Mouse (Mus musculus) c-Kit-positive CD71-positive TER-119-positive erythroid progenitor cells, embryonic 14.5 days (primary cell): ENCODE measurements around the gene Amigo3.

Experiments used
- DNase-seq: peaks from one replicate; pipeline ENCODE4 v3.0.0-alpha.2; 2013; ENCODE audit warnings: low spot score

Amigo3 gene

DNA sequence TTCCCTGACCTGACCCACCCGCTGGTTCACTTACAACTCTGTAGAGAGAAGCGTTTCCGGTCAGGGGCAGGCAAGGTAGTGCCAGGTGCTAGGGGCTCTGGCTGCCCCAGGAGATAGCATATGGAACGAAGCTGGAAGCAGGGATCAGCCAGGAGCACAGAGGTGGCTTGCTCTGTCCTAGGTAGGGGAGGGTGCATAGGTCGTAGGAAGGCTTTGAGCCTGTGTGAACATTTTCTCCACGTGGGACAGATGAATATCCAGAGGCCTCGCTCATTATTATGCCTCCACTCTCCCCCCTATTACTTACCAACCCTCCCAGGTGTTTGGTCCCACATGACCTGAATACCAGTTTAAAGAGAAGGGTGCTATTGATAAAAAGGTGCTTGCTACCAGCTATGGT lies 548 bp upstream of the Amigo3 start:
- no peak for DNase-seq

DNA sequence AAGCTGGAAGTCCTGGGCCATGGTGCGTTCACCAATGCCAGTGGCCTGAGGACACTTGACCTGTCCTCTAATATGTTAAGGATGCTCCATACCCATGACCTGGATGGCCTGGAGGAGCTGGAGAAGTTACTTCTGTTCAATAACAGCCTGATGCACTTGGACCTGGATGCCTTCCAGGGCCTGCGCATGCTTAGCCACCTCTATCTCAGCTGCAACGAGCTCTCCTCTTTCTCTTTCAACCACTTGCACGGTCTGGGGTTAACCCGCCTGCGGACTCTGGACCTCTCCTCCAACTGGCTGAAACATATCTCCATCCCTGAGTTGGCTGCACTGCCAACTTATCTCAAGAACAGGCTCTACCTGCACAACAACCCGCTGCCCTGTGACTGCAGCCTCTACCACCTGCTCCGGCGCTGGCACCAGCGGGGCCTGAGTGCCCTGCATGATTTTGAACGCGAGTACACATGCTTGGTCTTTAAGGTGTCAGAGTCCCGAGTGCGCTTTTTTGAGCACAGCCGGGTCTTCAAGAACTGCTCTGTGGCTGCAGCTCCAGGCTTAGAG lies 786 bp downstream of the Amigo3 start:
- no peak for DNase-seq

- DNase-seq, result no peak
These were observed 1.5 kb downstream of the Amigo3 start for GRCm38 (mm10) chr9:108054331-108055040.

DNA sequence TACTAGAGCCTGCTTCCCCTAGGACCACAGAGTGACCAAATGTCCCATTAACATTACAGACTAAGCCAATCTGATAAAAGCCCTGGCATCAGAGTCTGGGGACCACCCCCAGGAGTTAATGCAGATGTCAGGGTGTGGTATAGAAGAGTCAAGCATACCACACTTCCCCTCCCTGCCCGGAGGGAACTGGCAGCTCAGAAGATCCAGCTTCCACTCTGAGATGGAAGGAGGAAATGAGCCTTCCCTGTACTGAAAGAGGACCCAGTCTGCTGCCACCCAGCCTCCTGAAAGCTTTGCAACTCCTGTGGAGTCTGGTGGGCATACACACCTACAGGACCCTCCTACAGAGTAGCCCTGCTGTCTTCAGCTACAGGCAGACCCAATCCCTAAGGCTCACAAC lies 2.1 kb downstream of the Amigo3 start:
- DNase-seq, result no peak

DNA sequence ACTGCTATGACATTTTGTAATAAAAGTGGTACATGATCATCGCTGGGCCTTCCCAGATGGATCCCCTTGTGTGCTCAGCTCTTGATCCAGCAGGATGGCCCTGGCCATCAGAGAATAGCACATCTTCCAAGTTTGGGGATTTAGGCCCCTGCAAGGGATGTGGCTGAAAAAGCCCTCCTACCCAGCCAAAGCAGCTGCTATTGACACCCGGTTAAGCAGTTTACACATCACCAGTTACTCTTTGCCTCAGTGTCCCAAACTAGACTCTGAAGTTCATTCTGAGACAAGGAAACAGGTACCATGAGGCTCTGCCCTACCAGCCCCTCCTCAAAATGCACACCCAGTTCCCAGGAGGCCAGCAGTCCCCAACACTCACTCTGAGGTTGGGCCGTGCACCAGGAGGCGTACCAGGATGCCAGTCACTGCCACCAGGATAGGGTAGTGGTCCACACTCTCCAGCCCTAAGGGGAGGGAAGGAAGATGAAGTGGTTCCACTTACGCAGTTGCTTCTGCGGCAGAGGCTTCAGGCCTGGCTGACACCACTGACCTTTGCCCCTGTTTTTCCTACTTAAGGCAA lies 2.8 kb downstream of the Amigo3 start:
- no peak for DNase-seq

- no peak for DNase-seq
These were observed 3.7 kb downstream of the Amigo3 start for GRCm38 (mm10) chr9:108056361-108057261.

DNA sequence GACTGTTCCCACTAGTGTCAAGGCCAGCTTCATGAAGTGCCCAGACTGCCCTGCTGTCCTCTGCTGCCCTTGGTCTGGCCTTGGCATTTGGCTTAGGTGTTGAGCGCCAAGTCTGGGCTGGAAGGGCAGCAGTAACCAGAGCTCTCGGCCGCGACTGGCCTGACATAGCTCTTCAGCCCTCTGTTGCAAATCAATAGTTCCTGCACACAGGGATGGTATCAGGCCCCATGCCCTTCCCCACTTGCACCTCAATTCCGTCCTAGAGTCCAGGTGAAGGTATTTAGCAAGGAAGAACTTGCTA lies 4.3 kb downstream of the Amigo3 start:
- no peak for DNase-seq

DNA sequence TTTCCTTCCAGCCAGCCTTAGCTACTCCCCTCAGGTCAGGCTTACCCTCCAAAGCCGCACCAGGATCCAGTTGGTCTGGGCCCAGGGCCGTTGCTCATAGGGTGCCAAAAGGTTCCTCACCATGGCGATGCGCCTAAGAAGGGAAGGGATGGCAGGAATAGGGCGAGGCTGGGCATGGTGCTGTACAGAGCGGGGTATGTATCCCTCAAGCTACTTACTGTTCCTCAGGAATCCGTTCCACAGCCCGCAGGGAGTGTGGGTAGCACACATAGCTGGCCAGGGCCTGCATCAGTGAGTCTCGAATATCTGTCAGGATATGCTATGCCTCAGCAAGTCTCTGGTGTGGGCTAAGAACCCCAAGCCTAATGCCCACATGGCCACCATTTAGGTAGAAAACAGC lies 5.3 kb downstream of the Amigo3 start:
- no peak for DNase-seq

- no peak for DNase-seq
These were observed 9.2 kb downstream of the Amigo3 start for GRCm38 (mm10) chr9:108062142-108062541.

DNA sequence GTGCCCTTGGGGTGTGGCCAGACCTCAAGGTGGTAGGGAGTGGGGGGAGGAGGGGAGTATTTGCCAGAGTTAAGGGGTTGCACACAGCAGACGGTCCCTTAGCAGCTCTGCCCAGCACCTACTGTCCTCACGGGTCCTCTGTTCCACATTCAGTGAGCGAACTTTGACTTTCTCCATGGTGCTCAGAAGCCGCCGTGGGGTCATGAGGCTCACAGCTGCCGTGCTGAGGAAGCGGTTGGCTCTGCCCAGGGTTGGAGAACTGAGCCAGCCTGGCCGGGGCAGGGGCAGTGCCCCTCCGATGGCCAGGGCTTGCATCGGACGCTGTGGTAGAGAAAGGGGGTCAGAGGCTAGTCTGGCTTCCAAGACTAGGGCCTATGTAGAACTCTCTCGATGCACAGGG lies 10.4 kb downstream of the Amigo3 start:
- no peak for DNase-seq

DNA sequence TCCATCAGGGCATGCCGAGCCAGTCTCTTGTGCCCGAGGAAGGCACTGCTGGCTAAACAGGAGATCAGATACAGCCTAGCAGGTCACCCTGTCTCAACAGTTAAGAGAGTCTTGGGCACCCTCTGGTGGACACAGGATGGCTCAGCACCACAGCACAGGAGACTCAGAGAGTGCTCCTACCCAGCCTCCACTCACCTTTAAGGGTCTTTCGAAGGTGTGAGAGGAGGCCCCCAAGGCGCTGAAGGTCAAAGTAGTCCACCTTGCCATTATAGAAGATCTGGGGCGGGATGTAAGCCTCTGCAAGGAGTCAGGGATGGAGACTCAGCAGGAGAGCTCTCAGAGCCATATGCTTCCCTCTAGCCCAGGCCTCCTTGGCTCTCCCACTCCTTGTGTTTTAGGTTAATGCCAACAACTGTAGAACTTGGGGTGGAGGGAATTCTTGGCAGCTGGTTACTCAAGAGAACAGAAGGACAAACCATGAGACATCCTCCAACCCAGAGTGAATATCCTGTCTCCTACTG lies 12.6 kb downstream of the Amigo3 start:
- peak; percentile 65 for DNase-seq

DNA sequence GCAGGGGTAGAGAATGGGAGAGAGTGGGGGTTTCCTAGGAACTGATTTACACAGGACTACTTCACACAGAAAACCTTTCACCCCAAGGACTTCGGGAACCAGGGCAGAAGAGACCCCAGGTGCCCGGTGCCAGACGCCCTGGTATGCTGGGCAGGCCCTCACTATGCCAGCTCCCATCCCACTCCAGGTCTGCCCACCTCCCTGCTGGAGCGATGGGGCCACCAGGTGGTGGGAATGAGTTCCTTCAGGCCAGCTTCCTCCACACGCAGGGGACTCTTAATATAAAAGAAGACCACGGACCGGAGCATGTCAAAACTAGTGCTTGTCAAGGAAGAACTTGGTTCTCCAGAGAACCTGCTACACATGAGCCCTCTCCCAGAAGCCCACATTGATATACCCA lies 14.2 kb downstream of the Amigo3 start:
- DNase-seq, result no peak

DNA sequence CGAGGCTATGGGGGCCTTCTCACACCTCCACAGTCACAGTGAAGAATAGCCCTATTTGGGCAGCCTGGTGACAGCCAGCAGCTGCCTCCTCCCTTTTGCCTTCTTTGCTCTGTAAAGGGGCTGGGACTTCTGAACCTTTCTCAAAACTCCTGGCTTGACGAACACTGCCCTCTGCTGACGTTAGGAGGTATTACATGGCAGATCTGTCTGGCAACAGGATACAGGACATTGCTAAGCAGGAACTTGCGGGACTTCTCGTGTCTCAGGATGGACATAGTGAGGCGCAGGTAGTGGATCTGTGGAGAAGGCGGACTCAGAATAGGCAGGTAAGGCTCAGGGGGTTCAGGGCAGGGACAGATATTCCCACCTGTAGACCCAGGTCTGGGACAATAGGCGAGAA lies 14.9 kb downstream of the Amigo3 start:
- peak; percentile 87 for DNase-seq

GRCm38 (mm10) chr9:108069007-108069406 lies 16.0 kb downstream of the Amigo3 start:
- DNase-seq, result no peak

- no peak for DNase-seq
These were observed 16.6 kb downstream of the Amigo3 start for GRCm38 (mm10) chr9:108069529-108069928.

- no peak for DNase-seq
These were observed 18.8 kb downstream of the Amigo3 start for GRCm38 (mm10) chr9:108071801-108072200.

GRCm38 (mm10) chr9:108072481-108072924 lies 19.5 kb downstream of the Amigo3 start:
- no peak for DNase-seq

DNA sequence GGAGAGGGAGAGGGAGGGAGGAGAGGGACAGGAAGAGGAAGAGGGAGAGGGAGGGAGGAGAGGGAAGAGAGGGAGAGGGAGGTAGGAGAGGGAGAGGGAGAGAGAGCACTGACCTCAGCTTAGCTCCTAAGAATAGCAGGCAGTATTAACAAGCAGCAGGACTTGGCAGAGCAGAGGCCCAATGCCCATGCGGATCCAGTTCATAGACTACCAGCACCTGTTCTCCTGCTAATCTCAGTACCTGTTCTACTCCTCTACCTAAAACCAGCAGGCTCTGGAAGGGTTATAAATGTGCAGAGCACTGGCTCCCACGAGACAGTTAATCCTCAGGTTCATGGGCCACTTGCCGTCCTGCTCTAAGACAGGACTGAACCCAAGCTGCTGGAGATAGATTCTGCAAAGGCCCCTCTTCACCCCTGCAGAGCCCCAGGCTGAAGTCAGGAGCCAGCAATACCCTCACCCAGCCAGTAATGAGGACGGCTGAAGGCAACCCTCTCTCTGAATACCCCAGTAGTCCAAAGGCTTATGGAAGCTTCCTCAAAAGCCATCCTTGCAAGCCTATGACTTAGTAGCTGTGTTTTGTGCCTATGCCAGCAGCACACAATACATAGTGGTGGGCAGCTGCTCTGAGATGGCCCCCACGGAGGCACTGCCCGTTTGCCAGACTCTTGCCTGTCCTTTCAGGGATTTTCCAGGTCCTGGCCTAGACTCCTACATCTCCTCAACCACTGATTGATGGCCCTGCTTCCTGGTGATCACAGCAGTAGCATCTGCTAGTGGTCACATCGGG lies 20.4 kb downstream of the Amigo3 start:
- no peak for DNase-seq

DNA sequence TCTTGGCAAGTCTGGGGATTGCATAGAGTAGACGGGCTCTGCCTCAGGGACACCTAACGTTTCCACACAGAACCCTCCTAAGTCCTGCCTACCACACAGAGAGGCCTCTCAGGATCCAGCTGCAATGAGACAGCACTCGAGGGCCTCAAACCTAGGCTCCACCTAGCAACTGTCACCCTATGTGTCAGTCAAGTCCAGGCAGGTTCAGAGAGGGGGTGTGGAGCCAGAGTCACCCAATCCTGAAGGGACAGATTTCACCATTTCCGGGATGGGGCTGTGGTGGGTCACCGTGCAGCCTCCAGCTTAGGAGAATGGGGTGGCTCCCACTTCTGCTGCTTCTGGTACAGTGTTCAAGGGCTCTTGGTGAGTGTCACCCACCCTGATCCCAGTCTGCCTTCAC lies 27.2 kb downstream of the Amigo3 start, which contains the start of gene Mst1:
Gene Mst1, plus strand, starts transcription at position 269 of the 400 bp plus-strand sequence.
- peak; percentile 92 for DNase-seq

GRCm38 (mm10) chr9:108082549-108082948 lies 29.6 kb downstream of the Amigo3 start:
- DNase-seq, result no peak

GRCm38 (mm10) chr9:108082988-108083431 lies 30.1 kb downstream of the Amigo3 start, which contains the start of gene Rnf123:
Gene Rnf123, minus strand, starts transcription at chr9:108083346.
- DNase-seq, result no peak
